Mouse (Mus musculus): ENCODE measurements at regions not wholly inside any gene's neighbourhood (a gene's known extent, or its start where the extent isn't known, plus 50 kb on each side); places are given as distances from the start of the nearest gene placed in this dataset.

DNA sequence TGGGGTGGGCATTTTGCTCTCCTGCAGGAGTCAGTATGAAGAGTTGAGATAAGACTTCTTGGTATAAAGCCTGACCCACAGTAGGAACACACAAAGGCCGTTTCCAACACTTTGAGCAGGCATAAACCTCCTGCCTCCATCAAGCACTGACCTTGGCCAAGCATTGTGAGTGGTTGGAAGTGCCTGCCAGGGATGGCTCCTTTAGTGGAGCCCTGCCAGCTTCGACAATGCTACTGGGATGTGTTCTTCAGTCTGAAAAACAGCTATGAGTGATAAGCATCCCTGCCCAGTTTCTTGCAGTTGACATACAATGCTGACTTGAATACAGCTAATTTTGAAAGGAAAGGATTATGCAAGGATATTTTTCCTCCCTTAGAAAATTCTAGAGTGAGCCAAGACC lies 644.6 kb upstream of the Vstm2b start:
- Histone ChIP-seq H3K27me3 (ENCODE audit: control insufficient read depth, insufficient read depth, low read length) (no peaks in the 10 kb centered on the region), H3K27ac (ENCODE audit: insufficient read depth, low read depth, low read length) (no peak overlapping the region), H3K4me3 (ENCODE audit: low read depth, low read length) (no peak overlapping the region), H3K4me1 (ENCODE audit: control insufficient read depth, insufficient read depth, insufficient read length, low read length) (no peaks in the 10 kb centered on the region), H3K36me3 (ENCODE audit: control insufficient read depth, insufficient read depth, low read length) (no peaks in the 10 kb centered on the region)
- 40% methylated on average over 2 of the region's 2 CpGs for WGBS
- TF ChIP-seq CTCF (IDR thresholded peaks at IDR 0.05; ENCODE audit: extremely low read depth, insufficient read length, insufficient replicate concordance, low read depth, low read length) = no peak
- no peak for TF ChIP-seq POLR2A (IDR thresholded peaks at IDR 0.05; ENCODE audit: low read depth, low read length)

DNA sequence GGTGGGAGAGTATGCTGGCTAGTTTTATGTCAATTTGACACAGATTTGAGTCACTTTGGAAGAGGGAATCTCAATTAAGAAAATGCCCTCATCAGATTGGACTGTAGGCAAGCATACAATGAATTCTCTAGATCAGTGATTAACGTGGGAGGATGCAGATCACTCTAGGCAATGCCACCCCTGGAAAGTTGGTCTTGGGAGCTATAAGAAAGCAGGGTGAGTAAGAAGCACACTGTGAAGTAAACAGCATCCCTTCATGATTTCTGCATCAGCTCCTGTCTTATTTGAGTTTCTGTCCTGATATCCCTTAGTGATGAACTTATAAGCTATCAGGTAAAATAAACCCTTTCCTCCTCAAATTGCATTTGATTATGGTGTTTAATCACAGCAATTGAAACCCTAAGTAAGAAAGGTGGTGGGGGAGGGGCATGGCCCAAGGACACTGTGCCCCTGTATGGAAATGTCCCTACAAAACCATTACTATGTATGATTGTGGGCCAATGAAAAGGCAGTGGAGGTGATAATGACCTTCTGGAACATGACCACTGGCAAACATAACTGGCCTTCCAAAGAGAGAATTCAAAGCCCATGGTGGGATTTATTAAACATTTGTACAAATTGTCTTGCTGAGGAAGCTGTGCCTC lies 640.3 kb upstream of the Vstm2b start:
- H3K4me1 ChIP-seq (ENCODE audit: control insufficient read depth, insufficient read depth, insufficient read length, low read length) = no peaks in the 10 kb centered on the region
- H3K27ac ChIP-seq (ENCODE audit: insufficient read depth, low read depth, low read length) = no peak overlapping the region
- 48% methylated on average over 1 of the region's 1 CpGs for WGBS
- TF ChIP-seq CTCF (IDR thresholded peaks at IDR 0.05; ENCODE audit: extremely low read depth, insufficient read length, insufficient replicate concordance, low read depth, low read length) (no peak), POLR2A (IDR thresholded peaks at IDR 0.05; ENCODE audit: low read depth, low read length) (no peak)
- no peaks in the 10 kb centered on the region for H3K36me3 ChIP-seq (ENCODE audit: control insufficient read depth, insufficient read depth, low read length)
- H3K4me3 ChIP-seq (ENCODE audit: low read depth, low read length) = no peak overlapping the region
- no peaks in the 10 kb centered on the region for H3K27me3 ChIP-seq (ENCODE audit: control insufficient read depth, insufficient read depth, low read length)

DNA sequence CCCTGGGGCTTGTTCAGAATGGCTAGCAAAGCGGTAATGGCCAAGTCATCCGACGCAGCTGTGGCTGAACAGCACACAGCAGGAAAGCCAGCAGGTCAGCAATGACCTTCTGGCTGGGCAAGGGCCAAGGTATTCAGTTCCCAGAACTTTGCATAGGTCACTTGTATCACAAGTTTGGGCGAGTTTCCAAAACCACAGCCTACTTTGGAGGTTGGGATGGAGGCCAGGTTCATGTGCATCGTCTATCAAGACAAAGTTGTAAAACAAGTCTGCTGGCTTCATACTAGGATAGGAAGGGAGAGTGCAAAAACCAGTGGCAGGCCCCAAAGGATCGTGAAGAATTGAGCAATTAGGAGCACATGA lies 639.8 kb upstream of the Vstm2b start:
- Histone ChIP-seq H3K4me3 (ENCODE audit: low read depth, low read length) (no peak overlapping the region), H3K36me3 (ENCODE audit: control insufficient read depth, insufficient read depth, low read length) (no peaks in the 10 kb centered on the region), H3K27ac (ENCODE audit: insufficient read depth, low read depth, low read length) (no peak overlapping the region), H3K27me3 (ENCODE audit: control insufficient read depth, insufficient read depth, low read length) (no peaks in the 10 kb centered on the region), H3K4me1 (ENCODE audit: control insufficient read depth, insufficient read depth, insufficient read length, low read length) (no peaks in the 10 kb centered on the region)
- 53% methylated on average over 6 of the region's 6 CpGs for WGBS
- TF ChIP-seq POLR2A (IDR thresholded peaks at IDR 0.05; ENCODE audit: low read depth, low read length) = no peak
- no peak for TF ChIP-seq CTCF (IDR thresholded peaks at IDR 0.05; ENCODE audit: extremely low read depth, insufficient read length, insufficient replicate concordance, low read depth, low read length)

DNA sequence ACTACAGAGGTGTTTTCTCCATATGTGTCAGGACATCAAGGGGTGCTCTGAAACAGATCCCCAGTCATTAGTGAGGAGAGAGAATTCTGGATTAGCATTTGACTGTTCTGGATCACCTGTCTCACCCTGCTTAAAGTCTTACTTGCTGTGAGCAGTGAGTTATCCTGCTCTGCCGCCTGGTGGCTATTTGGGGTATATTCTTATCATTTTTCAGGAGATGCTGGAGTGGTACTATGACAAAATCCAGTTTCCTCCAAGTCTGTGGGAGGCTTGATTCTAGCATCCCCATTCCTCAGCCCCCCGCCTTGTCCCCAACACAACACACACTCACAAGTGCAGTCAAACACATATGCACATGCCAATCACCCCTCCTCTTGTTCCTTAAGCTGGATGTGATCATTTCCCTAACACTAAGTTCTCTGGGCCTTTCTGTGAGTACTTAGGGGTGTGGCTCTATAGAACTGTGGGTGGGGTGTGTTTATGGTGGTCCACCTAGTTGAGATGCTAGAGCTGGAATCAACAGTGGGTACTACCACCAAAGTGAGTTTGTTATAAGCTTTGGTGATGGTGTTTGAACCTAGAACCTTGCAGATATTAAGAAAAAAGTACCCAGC lies 624.6 kb upstream of the Vstm2b start:
- no peaks in the 10 kb centered on the region for H3K36me3 ChIP-seq (ENCODE audit: control insufficient read depth, insufficient read depth, low read length)
- H3K4me3 ChIP-seq (ENCODE audit: low read depth, low read length) = no peak overlapping the region
- H3K27ac ChIP-seq (ENCODE audit: insufficient read depth, low read depth, low read length) = no peak overlapping the region
- H3K4me1 ChIP-seq (ENCODE audit: control insufficient read depth, insufficient read depth, insufficient read length, low read length) = no peaks in the 10 kb centered on the region
- TF ChIP-seq CTCF (IDR thresholded peaks at IDR 0.05; ENCODE audit: extremely low read depth, insufficient read length, insufficient replicate concordance, low read depth, low read length) = no peak
- no peak for TF ChIP-seq POLR2A (IDR thresholded peaks at IDR 0.05; ENCODE audit: low read depth, low read length)
- no peaks in the 10 kb centered on the region for H3K27me3 ChIP-seq (ENCODE audit: control insufficient read depth, insufficient read depth, low read length)
- WGBS = 8% methylated on average over 2 of the region's 2 CpGs

DNA sequence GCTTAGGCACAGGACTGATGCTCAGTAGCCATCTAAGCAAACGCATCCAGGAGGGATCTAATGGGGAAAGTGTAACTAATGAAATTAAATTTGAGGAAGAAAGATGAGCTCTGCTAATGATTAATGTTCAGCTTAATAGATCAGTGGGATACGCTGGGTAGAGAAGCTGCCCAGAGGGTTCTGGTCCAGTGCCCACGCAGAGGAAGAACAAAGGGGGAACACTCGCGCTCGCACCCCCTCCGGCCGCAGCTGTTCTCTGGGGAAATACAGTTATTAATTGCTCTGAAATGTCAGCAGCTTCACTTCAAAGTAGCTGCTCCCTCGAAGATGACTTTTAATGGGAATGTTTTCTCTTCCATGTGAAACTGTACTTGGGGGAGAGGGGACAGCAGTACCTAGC lies 623.0 kb upstream of the Vstm2b start:
- no peak overlapping the region for H3K4me3 ChIP-seq (ENCODE audit: low read depth, low read length)
- H3K27ac ChIP-seq (ENCODE audit: insufficient read depth, low read depth, low read length) = no peak overlapping the region
- no peaks in the 10 kb centered on the region for H3K36me3 ChIP-seq (ENCODE audit: control insufficient read depth, insufficient read depth, low read length)
- no peaks in the 10 kb centered on the region for H3K4me1 ChIP-seq (ENCODE audit: control insufficient read depth, insufficient read depth, insufficient read length, low read length)
- no peak for TF ChIP-seq CTCF (IDR thresholded peaks at IDR 0.05; ENCODE audit: extremely low read depth, insufficient read length, insufficient replicate concordance, low read depth, low read length)
- no peak for TF ChIP-seq POLR2A (IDR thresholded peaks at IDR 0.05; ENCODE audit: low read depth, low read length)
- H3K27me3 ChIP-seq (ENCODE audit: control insufficient read depth, insufficient read depth, low read length) = no peaks in the 10 kb centered on the region
- WGBS = 87% methylated on average over 9 of the region's 9 CpGs

DNA sequence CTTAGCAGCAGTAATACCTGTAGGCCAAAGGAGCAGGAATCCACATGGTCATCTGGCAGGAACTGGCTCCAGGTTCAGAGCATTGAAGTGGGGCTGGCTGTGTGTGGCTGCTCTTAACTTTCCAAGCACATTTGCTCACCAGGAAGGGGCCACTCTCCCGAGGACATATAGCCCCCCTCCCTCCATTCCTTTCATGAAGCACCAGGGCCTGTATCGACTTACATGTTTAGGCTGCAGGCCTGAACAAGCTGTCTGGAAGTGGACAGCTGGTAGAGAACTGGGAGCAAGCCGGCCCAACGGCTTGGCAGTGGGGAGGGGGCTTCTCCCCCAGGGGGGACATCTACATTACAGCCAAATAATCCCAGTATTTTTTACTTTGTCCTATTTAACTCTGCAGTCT lies 622.5 kb upstream of the Vstm2b start:
- TF ChIP-seq POLR2A (IDR thresholded peaks at IDR 0.05; ENCODE audit: low read depth, low read length) (no peak), CTCF (IDR thresholded peaks at IDR 0.05; ENCODE audit: extremely low read depth, insufficient read length, insufficient replicate concordance, low read depth, low read length) (no peak)
- WGBS = 38% methylated on average over 4 of the region's 4 CpGs

DNA sequence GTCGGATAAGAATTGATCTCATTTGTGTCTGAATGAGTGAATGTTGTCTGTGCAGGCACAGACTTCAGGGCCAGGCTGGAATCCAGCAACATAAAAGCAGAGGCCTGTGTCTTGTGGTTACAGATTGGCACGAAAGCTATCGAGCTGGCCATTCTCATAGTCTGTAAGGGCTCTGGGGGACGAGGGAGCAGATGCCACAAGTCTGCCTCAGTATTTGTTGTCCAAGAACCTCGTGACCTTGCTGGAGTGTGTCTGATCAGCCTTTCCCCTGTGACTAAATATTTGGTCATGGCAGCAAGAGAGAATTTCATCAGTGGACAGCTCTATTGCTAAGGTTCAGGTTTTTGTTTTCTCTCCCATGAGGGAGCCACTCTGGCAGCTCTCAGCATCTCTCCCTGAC lies 622.0 kb upstream of the Vstm2b start:
- Histone ChIP-seq H3K27me3 (ENCODE audit: control insufficient read depth, insufficient read depth, low read length) (no peaks in the 10 kb centered on the region), H3K27ac (ENCODE audit: insufficient read depth, low read depth, low read length) (no peak overlapping the region), H3K4me1 (ENCODE audit: control insufficient read depth, insufficient read depth, insufficient read length, low read length) (no peaks in the 10 kb centered on the region), H3K36me3 (ENCODE audit: control insufficient read depth, insufficient read depth, low read length) (no peaks in the 10 kb centered on the region), H3K4me3 (ENCODE audit: low read depth, low read length) (no peak overlapping the region)
- WGBS = 43% methylated on average over 5 of the region's 5 CpGs
- TF ChIP-seq CTCF (IDR thresholded peaks at IDR 0.05; ENCODE audit: extremely low read depth, insufficient read length, insufficient replicate concordance, low read depth, low read length) (no peak), POLR2A (IDR thresholded peaks at IDR 0.05; ENCODE audit: low read depth, low read length) (no peak)

More for the DNA sequence above, 622.5 kb upstream of the Vstm2b start:
- no peaks in the 10 kb centered on the region for H3K4me1 ChIP-seq (ENCODE audit: control insufficient read depth, insufficient read depth, insufficient read length, low read length)
- no peak overlapping the region for H3K4me3 ChIP-seq (ENCODE audit: low read depth, low read length)
- H3K27ac ChIP-seq (ENCODE audit: insufficient read depth, low read depth, low read length) = no peak overlapping the region
- no peaks in the 10 kb centered on the region for H3K36me3 ChIP-seq (ENCODE audit: control insufficient read depth, insufficient read depth, low read length)
- no peaks in the 10 kb centered on the region for H3K27me3 ChIP-seq (ENCODE audit: control insufficient read depth, insufficient read depth, low read length)

All from small intestine, adult 2 months (tissue).